Mouse (Mus musculus) macrophage (primary cell): ENCODE measurements around the gene Cxcl13. TPM values are rescaled to one million over a fixed set of nuclear protein-coding genes. Genes with fewer than 3 reads are reported as not detected.

ENCODE experiments used
- H3K27ac ChIP-seq: fragments of 350-480 bp; formaldehyde crosslinking; 2 replicates; pipeline ENCODE4 v1.9.0; 2021
- H3K36me3 ChIP-seq: fragments of 350-480 bp; formaldehyde crosslinking; 2 replicates; pipeline ENCODE4 v1.9.0; 2021; ENCODE audit errors: inconsistent target
- H3K4me3 ChIP-seq: fragments of 350-480 bp; formaldehyde crosslinking; 2 replicates; pipeline ENCODE4 v1.9.0; 2021; ENCODE audit errors: inconsistent target
- H3K79me2 ChIP-seq: fragments of 350-480 bp; formaldehyde crosslinking; 2 replicates; pipeline ENCODE4 v1.9.0; 2021; ENCODE audit errors: inconsistent target
- WGBS: methylation state at CpG from one replicate; pipeline ENCODE4 v1.1.7; 2026; ENCODE audit warnings: inconsistent platforms; ENCODE audit not compliant: missing documents; 5-methylcytosine and 5-hydroxymethylcytosine counted together
- polyA plus RNA-seq: library from polyadenylated mRNA; stranded (reverse); fragments of 250-400 nt; gene quantifications from 3 replicates; pipeline ENCODE4 v1.2.4, GENCODE M21; 2018; ENCODE audit warnings: inconsistent platforms
- total RNA-seq, 78 experiments: library from RNA; depleted of rRNA; stranded (reverse); fragments of 250-400 nt; gene quantifications; 1 replicate in 9 of 78; 2 replicates in 24 of 78; 3 replicates in 43 of 78; 4 replicates in 2 of 78; pipeline ENCODE4 v1.2.4; 2018; ENCODE audit warnings: inconsistent platforms in 56 of 78

Cxcl13 gene
- total RNA-seq (2018; cell fraction: chromatin; rRNA removed): not detected
- not detected for total RNA-seq (2018; cell fraction: cytosol; rRNA removed)
- not detected for total RNA-seq (2018; cell fraction: nucleus; rRNA removed)
- not detected in 3 replicates for polyA plus RNA-seq

GRCm38 (mm10) chr5:95956651-95957050 lies at the start of gene Cxcl13:
Cxcl13 (plus strand) TSS chr5:95956951.
- Histone ChIP-seq H3K4me3 (no peak within 1 kb of the TSS), H3K27ac (no peak within 1 kb of the TSS), H3K79me2 (no peaks in the 10 kb centered on the region), H3K36me3 (no peaks in the 10 kb centered on the region)
- 63% methylated on average over 5 of the region's 5 CpGs for WGBS

- H3K27ac ChIP-seq: no peak overlapping the region
- WGBS: 83% methylated on average over 1 of the region's 1 CpGs
- H3K4me3 ChIP-seq: no peak overlapping the region
- no peaks in the 10 kb centered on the region for H3K36me3 ChIP-seq
- H3K79me2 ChIP-seq: no peaks in the 10 kb centered on the region
Observed at GRCm38 (mm10) chr5:95911006-95911405, 45.7 kb upstream of the Cxcl13 start.

- H3K79me2 ChIP-seq: no peaks in the 10 kb centered on the region
- no peak overlapping the region for H3K27ac ChIP-seq
- no peak overlapping the region for H3K4me3 ChIP-seq
- 79% methylated on average over 6 of the region's 6 CpGs for WGBS
- H3K36me3 ChIP-seq: no peaks in the 10 kb centered on the region
Observed at GRCm38 (mm10) chr5:95918491-95918890, 38.3 kb upstream of the Cxcl13 start.

- Histone ChIP-seq H3K79me2 (no peaks in the 10 kb centered on the region), H3K27ac (no peak overlapping the region), H3K36me3 (no peaks in the 10 kb centered on the region), H3K4me3 (no peak overlapping the region)
- 97% methylated on average over 5 of the region's 6 CpGs for WGBS
Observed at GRCm38 (mm10) chr5:95924023-95924422, 32.7 kb upstream of the Cxcl13 start.

- no peaks in the 10 kb centered on the region for H3K36me3 ChIP-seq
- WGBS: 85% methylated on average over 10 of the region's 10 CpGs
- H3K27ac ChIP-seq: no peak overlapping the region
- no peak overlapping the region for H3K4me3 ChIP-seq
- H3K79me2 ChIP-seq: no peaks in the 10 kb centered on the region
Observed at GRCm38 (mm10) chr5:95925204-95925930, 31.4 kb upstream of the Cxcl13 start.

- no peak overlapping the region for H3K4me3 ChIP-seq
- no peak overlapping the region for H3K27ac ChIP-seq
- 93% methylated on average over 1 of the region's 1 CpGs for WGBS
- no peaks in the 10 kb centered on the region for H3K36me3 ChIP-seq
- H3K79me2 ChIP-seq: no peaks in the 10 kb centered on the region
Observed at GRCm38 (mm10) chr5:95925931-95926263, 30.9 kb upstream of the Cxcl13 start.

GRCm38 (mm10) chr5:95935035-95935434 lies 21.7 kb upstream of the Cxcl13 start:
- H3K4me3 ChIP-seq: no peak overlapping the region
- WGBS: 57% methylated on average over 5 of the region's 5 CpGs
- H3K79me2 ChIP-seq: no peaks in the 10 kb centered on the region
- no peak overlapping the region for H3K27ac ChIP-seq
- H3K36me3 ChIP-seq: no peaks in the 10 kb centered on the region

- H3K79me2 ChIP-seq: no peaks in the 10 kb centered on the region
- no peak overlapping the region for H3K27ac ChIP-seq
- 86% methylated on average over 5 of the region's 5 CpGs for WGBS
- H3K36me3 ChIP-seq: no peaks in the 10 kb centered on the region
- H3K4me3 ChIP-seq: no peak overlapping the region
Observed at GRCm38 (mm10) chr5:95936068-95936467, 20.7 kb upstream of the Cxcl13 start.

GRCm38 (mm10) chr5:95937129-95937528 lies 19.6 kb upstream of the Cxcl13 start:
- H3K27ac ChIP-seq: no peak overlapping the region
- no peaks in the 10 kb centered on the region for H3K79me2 ChIP-seq
- no peak overlapping the region for H3K4me3 ChIP-seq
- WGBS: 77% methylated on average over 2 of the region's 2 CpGs
- no peaks in the 10 kb centered on the region for H3K36me3 ChIP-seq

- Histone ChIP-seq H3K4me3 (no peak overlapping the region), H3K79me2 (no peaks in the 10 kb centered on the region), H3K27ac (no peak overlapping the region), H3K36me3 (no peaks in the 10 kb centered on the region)
- 87% methylated on average over 11 of the region's 11 CpGs for WGBS
Observed at GRCm38 (mm10) chr5:95938044-95938625, 18.6 kb upstream of the Cxcl13 start.

- Histone ChIP-seq H3K4me3 (no peak overlapping the region), H3K36me3 (no peaks in the 10 kb centered on the region), H3K27ac (no peak overlapping the region), H3K79me2 (no peaks in the 10 kb centered on the region)
- 32% methylated on average over 3 of the region's 4 CpGs for WGBS
Observed at GRCm38 (mm10) chr5:95940682-95941221, 16.0 kb upstream of the Cxcl13 start.

- no peaks in the 10 kb centered on the region for H3K36me3 ChIP-seq
- no peak overlapping the region for H3K27ac ChIP-seq
- H3K4me3 ChIP-seq: no peak overlapping the region
- H3K79me2 ChIP-seq: no peaks in the 10 kb centered on the region
- 79% methylated on average over 7 of the region's 7 CpGs for whole genome bisulfite sequencing
Observed at GRCm38 (mm10) chr5:95941562-95941961, 15.2 kb upstream of the Cxcl13 start.

- Histone ChIP-seq H3K4me3 (no peak overlapping the region), H3K27ac (no peak overlapping the region), H3K79me2 (no peaks in the 10 kb centered on the region), H3K36me3 (no peaks in the 10 kb centered on the region)
- WGBS: 33% methylated on average over 3 of the region's 3 CpGs
Observed at GRCm38 (mm10) chr5:95945120-95945519, 11.6 kb upstream of the Cxcl13 start.

GRCm38 (mm10) chr5:95946344-95946743 lies 10.4 kb upstream of the Cxcl13 start:
- 87% methylated on average over 2 of the region's 2 CpGs for WGBS
- H3K27ac ChIP-seq: no peak overlapping the region
- H3K4me3 ChIP-seq: no peak overlapping the region
- H3K79me2 ChIP-seq: no peaks in the 10 kb centered on the region
- H3K36me3 ChIP-seq: no peaks in the 10 kb centered on the region

- Histone ChIP-seq H3K36me3 (no peaks in the 10 kb centered on the region), H3K4me3 (no peak overlapping the region), H3K27ac (no peak overlapping the region), H3K79me2 (no peaks in the 10 kb centered on the region)
- WGBS: 80% methylated on average over 3 of the region's 3 CpGs
Observed at GRCm38 (mm10) chr5:95948641-95949040, 8.1 kb upstream of the Cxcl13 start.
